Mouse (Mus musculus): Measurements from ENCODE around the gene Nupl1.

GRCm38 (mm10) chr14:60215000-60215399, 36.2 kb downstream of the Nupl1 start:
- TF ChIP-seq CTCF (IDR thresholded peaks at IDR 0.05; ENCODE audit: borderline replicate concordance, extremely low read depth, insufficient read depth, insufficient read length) (no peak), POLR2A (IDR thresholded peaks at IDR 0.05; ENCODE audit: borderline replicate concordance, extremely low read depth, insufficient read depth, insufficient read length, poor library complexity, severe bottlenecking) (no peak)
